Mouse (Mus musculus) gastrocnemius, postnatal 10 days (tissue): Measurements from ENCODE around the gene Stap1. TPM values are rescaled to one million over a fixed set of nuclear protein-coding genes. Genes with fewer than 3 reads are reported as not detected.

Source experiments
- DNase-seq: peaks from one replicate; pipeline ENCODE4 v3.0.0; 2021; ENCODE audit warnings: mixed read lengths
- total RNA-seq, 2 experiments: library from RNA; stranded (reverse); gene quantifications; 2 replicates each; pipeline ENCODE4 v1.2.3; 2021

Stap1 gene
- total RNA-seq, 2 experiments from 2014 or later: 0.20 to 0.26 TPM

DNA sequence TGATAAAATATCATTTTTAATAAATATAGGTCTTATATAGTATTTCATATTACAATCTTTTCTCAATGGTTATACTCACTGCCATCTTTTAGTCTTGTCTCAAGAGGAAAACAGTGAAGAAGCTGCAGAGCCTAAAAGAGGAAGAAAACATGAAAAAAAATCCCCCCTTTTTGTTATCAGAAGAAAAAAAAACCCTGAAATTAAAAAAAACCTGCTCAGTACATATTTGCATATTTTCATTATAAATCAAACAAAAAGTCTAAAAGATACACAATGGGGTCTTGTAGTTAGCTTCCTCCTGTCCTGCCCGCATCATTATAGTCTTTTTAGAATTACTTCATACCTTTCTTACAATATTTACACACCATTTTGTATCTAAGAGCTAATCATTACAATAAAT lies 57.2 kb downstream of the Stap1 start:
- no peak for DNase-seq

DNA sequence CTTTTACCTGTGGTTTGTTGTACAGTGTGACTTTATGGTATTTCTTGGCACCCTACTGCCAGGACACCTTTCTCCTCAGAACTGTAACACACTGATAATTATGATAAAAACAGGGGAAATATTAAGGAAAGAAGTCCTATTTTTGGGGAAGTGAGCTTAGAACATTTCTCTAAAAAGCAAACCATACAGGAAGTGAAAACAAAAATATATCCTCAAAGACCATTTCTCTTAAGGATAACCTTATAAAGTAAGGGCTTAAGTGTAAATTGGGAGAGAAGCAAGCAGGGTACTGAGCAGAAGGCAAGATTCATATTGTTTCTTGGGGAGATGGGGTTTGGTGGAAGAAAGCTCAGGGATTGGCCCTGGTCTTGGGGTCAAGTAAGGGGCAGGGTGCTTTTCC lies 58.3 kb downstream of the Stap1 start:
- no peak for DNase-seq

Other genes with a start within 250 kb of the Stap1 start
- gene Cenpc1, start 6.2 kb upstream of the Stap1 start, total RNA-seq: 10 to 100 TPM in 1 of 2 experiments, 1 to 10 TPM in 1; 8.2 to 11.1 TPM
- gene Uba6, start 101.1 kb downstream of the Stap1 start, total RNA-seq: 1 to 10 TPM; 4.8 to 6.4 TPM
- gene Gnrhr, start 126.2 kb downstream of the Stap1 start, total RNA-seq: not detected
- not detected for gene Tmprss11c, start 217.6 kb downstream of the Stap1 start, total RNA-seq